Mouse (Mus musculus): ENCODE measurements around the gene Satb2.

The Satb2 gene

DNA sequence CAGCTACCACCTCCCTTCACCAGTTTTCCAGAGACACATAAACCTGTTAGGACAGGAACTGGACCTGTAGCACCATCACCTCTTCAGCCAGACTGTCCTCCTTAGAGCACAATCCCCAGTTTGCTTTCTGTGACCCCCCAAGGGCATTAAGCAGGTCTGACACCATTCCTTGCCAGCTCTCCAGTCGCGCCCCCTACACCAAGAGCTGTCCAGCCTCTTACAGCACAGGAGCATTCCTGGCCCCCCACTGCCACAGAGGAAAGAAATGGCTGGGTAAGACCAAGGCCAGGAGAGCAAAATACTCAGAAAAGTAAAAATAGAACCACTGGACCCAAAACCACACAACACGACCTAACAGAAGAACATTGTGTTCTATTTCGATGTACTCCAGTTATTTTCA, 48.4 kb downstream of the Satb2 start:
- no peak for DNase-seq (ENCODE audit: low spot score)

DNA sequence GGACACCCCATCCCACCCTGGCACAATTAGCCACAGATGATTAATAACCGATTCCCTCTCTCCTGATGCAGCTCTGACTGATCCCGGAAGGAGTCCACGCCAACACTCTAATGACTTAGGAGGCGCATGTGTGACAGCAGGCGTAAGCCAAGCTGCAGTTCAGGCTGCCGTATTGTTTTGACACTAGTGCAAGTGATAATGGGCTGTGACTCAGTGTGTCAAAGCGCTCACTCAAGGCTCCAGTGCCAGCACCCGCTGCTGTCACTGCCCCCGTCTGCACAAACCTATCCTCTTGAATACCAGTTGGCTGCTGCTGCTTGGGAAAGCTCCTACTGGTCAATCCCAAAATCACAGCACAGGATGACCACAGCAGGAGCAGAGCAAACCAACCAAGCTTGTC, 49.7 kb downstream of the Satb2 start:
- no peak for DNase-seq (ENCODE audit: low spot score)

DNA sequence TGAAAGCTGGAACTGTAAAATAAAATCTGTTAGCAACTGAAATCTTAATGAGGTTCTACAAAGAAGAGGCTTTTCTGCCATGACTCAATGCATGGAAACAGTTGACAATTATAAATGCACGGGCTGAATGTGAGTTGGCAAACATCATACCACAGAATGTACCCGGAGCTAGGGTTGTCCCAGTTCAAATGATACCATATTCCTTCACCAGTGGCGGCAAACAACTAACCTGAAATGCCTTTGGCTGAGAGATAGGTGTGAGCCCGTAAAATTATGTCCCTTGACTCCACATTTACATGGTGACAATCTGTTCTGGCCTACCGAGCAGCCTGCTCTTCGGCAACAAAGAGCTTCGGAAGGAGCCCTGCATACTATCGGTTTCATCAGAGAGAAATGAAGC, 58.0 kb downstream of the Satb2 start:
- no peak for DNase-seq (ENCODE audit: low spot score)

DNA sequence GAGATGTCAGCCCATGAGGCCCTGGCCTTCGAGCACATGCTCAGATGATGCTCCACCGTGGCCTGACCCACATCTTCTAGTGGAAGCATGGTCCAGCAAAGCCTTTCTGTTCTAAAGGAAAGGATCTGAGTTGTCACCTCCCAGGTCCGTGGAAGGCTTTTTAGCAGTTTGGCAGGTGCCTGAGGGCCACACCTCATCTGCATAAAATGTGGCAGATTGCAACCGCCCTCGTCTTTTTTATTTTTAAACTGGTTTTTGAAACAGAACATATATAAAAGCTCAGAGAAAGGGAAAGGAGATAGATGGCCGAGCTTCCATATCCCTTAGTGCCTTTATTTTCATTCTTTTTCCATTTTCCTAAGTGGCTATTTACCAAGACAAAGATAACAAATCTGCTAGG, 64.2 kb downstream of the Satb2 start:
- no peak for DNase-seq (ENCODE audit: low spot score)

DNA sequence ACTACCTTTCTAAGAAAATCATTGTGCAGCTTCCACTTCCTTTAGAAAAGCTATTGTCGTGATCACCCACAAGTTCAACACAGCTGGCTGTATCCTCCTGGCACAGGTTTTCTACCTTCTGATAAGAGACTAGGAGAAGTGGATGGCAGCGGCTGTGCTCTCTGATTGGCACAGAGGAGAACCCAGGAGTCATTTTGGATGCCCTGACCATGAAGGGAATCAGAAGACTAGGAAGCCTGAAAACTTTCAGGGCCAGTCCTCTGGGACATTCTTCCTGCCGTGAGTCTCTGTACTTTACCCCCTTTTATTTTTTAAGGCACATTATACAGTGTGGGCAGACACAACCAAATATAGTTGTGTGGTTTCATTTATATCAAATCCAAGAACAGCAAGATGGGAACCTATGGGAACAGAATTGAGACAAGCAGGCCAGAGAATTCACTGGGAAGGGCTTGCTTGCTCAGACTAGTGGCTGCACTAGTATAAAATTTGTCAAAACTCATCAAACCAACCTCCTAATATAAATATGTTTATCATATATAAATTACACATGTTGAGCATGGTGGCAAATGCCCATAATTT, 77.7 kb downstream of the Satb2 start:
- DNase-seq (ENCODE audit: low spot score), result no peak

DNA sequence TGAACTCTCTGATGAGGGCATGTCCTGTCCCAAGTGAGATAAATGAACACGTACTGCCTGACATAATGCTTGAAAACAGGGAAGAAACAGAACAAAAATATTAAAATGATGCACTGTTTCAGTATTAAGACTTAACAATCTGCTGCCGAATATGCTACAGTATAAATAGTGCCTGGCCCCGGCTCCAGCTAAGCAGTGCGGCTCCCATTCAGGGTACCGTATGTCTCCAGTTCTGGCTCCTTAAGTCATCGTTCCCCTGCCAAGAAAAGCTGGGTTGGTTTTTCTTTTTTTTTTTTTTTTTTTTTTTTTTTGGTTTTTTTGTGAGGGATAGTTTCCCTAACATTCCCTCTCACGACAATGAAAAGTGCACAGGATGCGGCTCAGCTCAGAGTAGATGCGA, 78.3 kb downstream of the Satb2 start:
- DNase-seq (ENCODE audit: low spot score), result no peak

GRCm38 (mm10) chr1:56898606-56899396, 79.6 kb downstream of the Satb2 start:
- DNase-seq (ENCODE audit: low spot score), result no peak

GRCm38 (mm10) chr1:56897492-56898180, 80.8 kb downstream of the Satb2 start:
- no peak for DNase-seq (ENCODE audit: low spot score)

GRCm38 (mm10) chr1:56896670-56897069, 81.8 kb downstream of the Satb2 start:
- DNase-seq (ENCODE audit: low spot score), result no peak

GRCm38 (mm10) chr1:56892766-56893165, 85.7 kb downstream of the Satb2 start:
- no peak for DNase-seq (ENCODE audit: low spot score)

DNA sequence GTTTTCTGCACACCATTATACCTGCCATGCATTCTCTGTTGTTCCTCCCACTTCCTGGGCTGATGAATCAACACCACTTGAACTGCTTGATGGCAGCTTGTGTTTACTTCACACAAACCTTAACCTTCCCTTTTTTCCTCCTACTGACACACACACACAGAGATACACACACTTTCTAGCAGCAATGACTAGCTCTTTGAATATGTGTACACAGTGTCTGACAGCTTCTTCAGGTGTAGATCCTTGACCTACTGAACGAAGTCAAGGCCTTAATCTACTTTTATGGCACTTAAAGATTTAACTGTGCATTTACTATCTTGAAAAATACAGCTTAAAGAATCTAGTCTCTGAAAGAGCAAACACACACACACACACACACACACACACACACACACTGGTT, 89.5 kb downstream of the Satb2 start:
- DNase-seq (ENCODE audit: low spot score), result no peak

DNA sequence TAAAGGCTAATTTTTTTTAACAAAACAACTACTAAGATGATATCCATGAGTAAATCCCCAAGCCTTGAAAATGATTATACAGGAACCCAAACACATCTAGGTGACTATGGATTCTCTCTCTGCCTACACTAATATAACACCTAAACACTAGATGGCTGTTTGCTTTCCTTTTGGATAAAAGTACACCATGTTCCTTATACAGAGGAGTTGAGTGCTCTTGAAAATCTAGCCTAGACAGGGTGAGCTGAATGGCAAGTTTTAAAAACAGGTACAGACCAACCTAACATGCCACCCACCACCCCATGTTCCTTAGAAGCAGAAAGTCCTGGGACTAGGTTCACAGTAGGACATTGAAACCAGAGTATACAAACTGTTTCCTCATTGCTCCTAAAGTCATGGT, 90.9 kb downstream of the Satb2 start:
- DNase-seq (ENCODE audit: low spot score), result no peak

DNA sequence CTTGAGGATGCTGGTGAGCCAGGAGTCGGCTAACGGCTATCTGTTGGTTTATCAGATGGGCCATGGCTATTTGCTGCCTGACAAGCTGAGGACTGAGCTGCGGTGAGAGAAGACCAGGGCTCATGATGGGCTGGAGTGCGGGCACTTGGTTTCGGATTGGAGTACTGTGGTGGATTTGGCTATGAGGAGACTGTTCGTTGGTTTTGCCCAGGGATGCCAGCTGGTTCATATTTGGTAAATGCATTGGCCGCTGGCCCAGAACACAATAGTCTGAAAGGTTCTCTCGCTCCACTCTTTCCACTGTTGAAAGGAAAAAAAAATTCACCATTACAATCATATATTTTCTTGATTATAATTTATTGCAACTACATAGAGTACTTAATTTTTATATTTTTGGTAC, 107.0 kb downstream of the Satb2 start:
- no peak for DNase-seq (ENCODE audit: low spot score)

GRCm38 (mm10) chr1:56865246-56865645, 113.2 kb downstream of the Satb2 start:
- no peak for DNase-seq (ENCODE audit: low spot score)

DNA sequence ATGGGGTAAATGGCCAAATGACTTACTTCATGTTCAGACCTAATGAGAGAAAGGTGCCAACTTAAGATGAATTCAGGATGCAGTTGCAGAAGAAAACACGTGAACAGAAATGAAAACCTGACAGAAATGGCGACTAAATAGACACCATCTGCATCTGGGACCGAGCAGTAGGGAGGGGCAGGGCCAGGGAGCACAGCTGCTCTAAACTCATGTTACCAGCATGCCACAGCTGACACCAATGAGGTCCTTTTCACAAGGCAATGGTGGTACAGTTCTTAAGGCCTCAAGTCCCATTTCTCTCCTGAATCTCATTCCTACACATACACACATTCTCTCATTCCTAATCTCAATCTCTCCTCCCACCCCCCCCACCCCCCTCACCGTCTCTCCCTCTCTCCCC, 115.7 kb downstream of the Satb2 start:
- DNase-seq (ENCODE audit: low spot score), result no peak

DNA sequence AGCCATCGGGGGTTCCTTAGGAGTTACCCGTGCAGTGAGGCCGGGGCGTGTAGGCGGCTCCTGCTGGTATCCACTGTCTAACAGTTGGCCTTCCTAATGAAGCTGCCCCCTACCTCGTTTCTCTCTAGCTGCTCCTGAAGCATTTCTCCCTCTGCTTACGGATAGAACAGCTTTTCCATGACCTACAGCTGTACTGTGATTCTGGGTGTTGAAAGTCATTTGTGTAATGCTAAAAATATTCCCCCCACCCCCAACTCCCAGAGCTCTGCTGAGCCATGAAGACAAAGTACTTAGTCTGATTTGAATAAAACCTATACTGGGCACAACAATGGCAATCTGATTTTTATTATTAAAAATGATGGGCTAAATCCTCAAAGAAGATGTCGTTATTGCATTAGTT, 121.2 kb downstream of the Satb2 start:
- DNase-seq (ENCODE audit: low spot score), result no peak

DNA sequence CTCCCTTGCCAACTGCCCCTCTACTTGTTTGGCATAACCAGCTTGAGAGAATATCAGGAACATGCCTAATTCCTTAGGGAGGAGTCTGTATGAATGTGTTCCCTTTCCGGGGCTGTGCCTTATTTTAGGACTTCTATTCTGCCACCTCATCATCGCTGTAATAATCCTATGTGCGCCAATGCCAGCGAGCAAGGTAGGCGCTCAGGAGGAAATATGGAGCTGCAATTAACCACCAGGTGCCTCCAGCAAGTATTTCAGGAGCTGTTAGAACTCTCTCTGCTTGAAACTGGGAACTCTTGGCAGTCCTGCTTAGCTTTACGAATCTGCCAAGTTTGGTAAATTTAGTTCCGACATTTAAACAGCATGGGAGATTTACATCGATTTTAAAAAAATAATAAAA, 128.0 kb downstream of the Satb2 start:
- DNase-seq (ENCODE audit: low spot score), result no peak

DNA sequence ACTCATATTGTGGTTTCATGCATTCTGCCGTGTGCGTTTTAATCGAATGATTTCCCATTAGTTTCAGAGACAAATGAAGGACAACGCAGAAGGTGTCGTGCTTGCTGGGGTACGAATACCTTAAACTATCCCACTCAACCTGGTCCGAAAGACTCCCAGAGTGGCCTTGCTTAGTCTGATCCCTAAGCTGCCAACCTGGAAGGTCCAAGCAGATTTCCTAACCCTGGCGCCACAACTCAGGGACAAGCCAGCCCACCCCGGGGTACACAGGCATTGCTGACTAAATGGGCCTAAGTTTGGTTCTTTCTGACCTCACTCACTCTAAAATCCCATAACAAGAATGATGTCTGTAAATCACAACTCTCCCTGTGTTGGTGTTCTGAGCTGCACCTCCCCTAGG, 132.1 kb downstream of the Satb2 start:
- DNase-seq (ENCODE audit: low spot score), result no peak

- no peak for DNase-seq (ENCODE audit: low spot score)
Observed at GRCm38 (mm10) chr1:56845523-56846118, 132.8 kb downstream of the Satb2 start.

- no peak for DNase-seq (ENCODE audit: low spot score)
Observed at GRCm38 (mm10) chr1:56844551-56845330, 133.7 kb downstream of the Satb2 start.

DNA sequence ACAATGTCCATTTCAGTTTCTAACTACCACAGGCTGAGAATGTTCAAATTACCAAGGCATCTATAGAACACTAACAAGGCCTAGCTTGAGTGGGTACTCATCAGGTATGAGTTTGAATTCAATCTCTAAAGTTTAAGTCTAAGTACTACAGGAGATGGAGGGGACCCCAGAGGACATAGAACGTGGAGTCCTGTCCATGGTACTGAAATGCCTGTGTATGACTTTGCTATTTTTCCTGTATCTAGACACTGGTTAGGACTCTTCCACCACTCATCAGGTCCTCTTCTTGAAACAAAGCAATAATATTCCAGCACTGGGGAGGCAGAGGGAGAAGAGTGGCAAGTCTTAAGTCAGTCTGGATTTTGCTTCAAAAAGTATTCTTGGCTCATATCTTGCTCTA, 139.5 kb downstream of the Satb2 start:
- DNase-seq (ENCODE audit: low spot score), result no peak

Measured in urinary bladder, postnatal 10 days (tissue).